Mouse (Mus musculus) erythroblast, embryonic 14.5 days (primary cell): ENCODE measurements around the gene Chd1.

Experiments used
- GATA1 ChIP-seq: IDR thresholded peaks from 2 replicates; pipeline ENCODE4 v1.6.1; 2012; ENCODE audit warnings: low read length, inconsistent platforms, mixed read lengths
- TAL1 ChIP-seq: IDR thresholded peaks from 3 replicates; pipeline ENCODE4 v1.6.1; 2012; ENCODE audit warnings: low read length, inconsistent platforms, mixed read lengths

GRCm38 (mm10) chr17:15809949-15810348, 105.2 kb downstream of the Chd1 start:
- TF ChIP-seq GATA1 (no peak), TAL1 (no peak)
